Mouse (Mus musculus) MEL (cell line): Measurements from ENCODE around the gene Syk. TPM values are rescaled to one million over a fixed set of nuclear protein-coding genes. Genes with fewer than 3 reads are reported as not detected.

ENCODE experiments used
- DNase-seq: peaks from one replicate; pipeline ENCODE4 v3.0.0; 2011; ENCODE audit warnings: low read depth, low spot score
- H3K27ac ChIP-seq: 2 replicates; pipeline ENCODE4 v1.5.1; 2012; ENCODE audit warnings: low read depth, mild to moderate bottlenecking, control low read depth, low read length, moderate library complexity; ENCODE audit not compliant: control insufficient read depth
- H3K27me3 ChIP-seq, 2 experiments: fragments of 150-350 bp in 1 of 2; sonication (generic) in 1 of 2; 2 replicates each; pipeline ENCODE4 v1.6.1; 2012; ENCODE audit warnings: low read length in 2 of 2, mild to moderate bottlenecking in 2 of 2, improper control_type of control experiment in 1 of 2, moderate library complexity in 1 of 2; ENCODE audit not compliant: insufficient read depth in 2 of 2, control insufficient read depth in 1 of 2
- H3K36me3 ChIP-seq, 2 experiments: 2 replicates each; pipeline ENCODE4 v1.6.1; 2012 to 2014; ENCODE audit warnings: low read length in 2 of 2, improper control_type of control experiment in 1 of 2, inconsistent platforms in 1 of 2, mild to moderate bottlenecking in 1 of 2; ENCODE audit not compliant: insufficient read depth in 2 of 2, control insufficient read depth in 1 of 2
- H3K4me1 ChIP-seq, 2 experiments: fragments of 150-350 bp in 1 of 2; sonication (generic) in 1 of 2; 2 replicates each; pipeline ENCODE4 v1.6.1; 2012; ENCODE audit warnings: low read length in 2 of 2, improper control_type of control experiment in 1 of 2, mild to moderate bottlenecking in 1 of 2; ENCODE audit not compliant: insufficient read depth in 2 of 2, control insufficient read depth in 1 of 2
- H3K4me3 ChIP-seq, 2 experiments: fragments of 150-350 bp in 1 of 2; sonication (generic) in 1 of 2; 2 replicates each; pipeline ENCODE4 v1.5.1; 2012; ENCODE audit warnings: low read depth in 2 of 2, low read length in 2 of 2, mild to moderate bottlenecking in 2 of 2, moderate library complexity in 2 of 2, control low read depth in 1 of 2, improper control_type of control experiment in 1 of 2; ENCODE audit not compliant: control insufficient read depth in 1 of 2, insufficient read depth in 1 of 2
- H3K79me2 ChIP-seq: 2 replicates; pipeline ENCODE4 v1.6.1; 2012; ENCODE audit warnings: mild to moderate bottlenecking, low read length, moderate library complexity; ENCODE audit not compliant: control insufficient read depth, poor library complexity, insufficient read depth
- H3K9ac ChIP-seq: 2 replicates; pipeline ENCODE4 v1.6.1; 2012; ENCODE audit warnings: low read depth, mild to moderate bottlenecking, control low read depth, low read length, moderate library complexity; ENCODE audit not compliant: control insufficient read depth, poor library complexity, severe bottlenecking
- H3K9me3 ChIP-seq: fragments of 150-350 bp; sonication (generic); replicated peaks from 2 replicates; pipeline ENCODE4 v1.6.1; 2012; ENCODE audit warnings: mild to moderate bottlenecking, low read length, improper control_type of control experiment, moderate library complexity; ENCODE audit not compliant: insufficient read depth
- CHD1 ChIP-seq: IDR thresholded peaks from 2 replicates; pipeline ENCODE4 v1.6.1; 2012; ENCODE audit warnings: low read depth, mild to moderate bottlenecking, inconsistent platforms, low read length, improper control_type of control experiment
- CTCF ChIP-seq, 3 experiments: IDR thresholded peaks in 2 of 3; conservative IDR thresholded peaks in 1 of 3; 2 replicates each; pipeline ENCODE4 v1.5.1; 2011 to 2012; ENCODE audit warnings: low read length in 3 of 3, low read depth in 2 of 3, mild to moderate bottlenecking in 2 of 3, improper control_type of control experiment in 1 of 3, inconsistent platforms in 1 of 3, mixed read lengths in 1 of 3, moderate library complexity in 1 of 3; ENCODE audit not compliant: control insufficient read depth in 1 of 3, insufficient read depth in 1 of 3, poor library complexity in 1 of 3, severe bottlenecking in 1 of 3
- E2F4 ChIP-seq: IDR thresholded peaks from 2 replicates; pipeline ENCODE4 v1.6.1; 2011; ENCODE audit warnings: low read depth, low read length, improper control_type of control experiment, borderline replicate concordance
- ETS1 ChIP-seq: IDR thresholded peaks from 2 replicates; pipeline ENCODE4 v1.6.1; 2012; ENCODE audit warnings: low read depth, mild to moderate bottlenecking, inconsistent platforms, low read length, improper control_type of control experiment, moderate library complexity
- GATA1 ChIP-seq: IDR thresholded peaks from 2 replicates; pipeline ENCODE4 v1.6.1; 2011; ENCODE audit warnings: low read depth, low read length, improper control_type of control experiment
- JUND ChIP-seq: IDR thresholded peaks from 2 replicates; pipeline ENCODE4 v1.6.1; 2011; ENCODE audit warnings: low read depth, mild to moderate bottlenecking, improper control_type of control experiment, low read length
- MAFK ChIP-seq: IDR thresholded peaks from 2 replicates; pipeline ENCODE4 v1.6.1; 2011; ENCODE audit warnings: low read depth, mild to moderate bottlenecking, low read length, improper control_type of control experiment, borderline replicate concordance
- MAX ChIP-seq: IDR thresholded peaks from 2 replicates; pipeline ENCODE4 v1.6.1; 2011; ENCODE audit warnings: low read length, improper control_type of control experiment
- MAZ ChIP-seq: IDR thresholded peaks from 2 replicates; pipeline ENCODE4 v1.6.1; 2012; ENCODE audit warnings: low read depth, mild to moderate bottlenecking, inconsistent platforms, low read length, improper control_type of control experiment
- MEF2A ChIP-seq: IDR thresholded peaks from 2 replicates; pipeline ENCODE4 v1.6.1; 2014; ENCODE audit warnings: low read depth, mild to moderate bottlenecking, inconsistent platforms, low read length, improper control_type of control experiment; ENCODE audit not compliant: poor library complexity, insufficient replicate concordance, severe bottlenecking; ENCODE audit errors: extremely low read depth
- MXI1 ChIP-seq: IDR thresholded peaks from 2 replicates; pipeline ENCODE4 v1.6.1; 2011; ENCODE audit warnings: mild to moderate bottlenecking, low read depth, low read length, improper control_type of control experiment
- MYB ChIP-seq: IDR thresholded peaks from 2 replicates; pipeline ENCODE4 v1.6.1; 2011; ENCODE audit warnings: mild to moderate bottlenecking, low read depth, low read length, improper control_type of control experiment
- MYC ChIP-seq: IDR thresholded peaks from 2 replicates; pipeline ENCODE4 v1.6.1; 2011; ENCODE audit warnings: low read depth, mild to moderate bottlenecking, low read length, improper control_type of control experiment, moderate library complexity
- NELFE ChIP-seq: IDR thresholded peaks from 2 replicates; pipeline ENCODE4 v1.6.1; 2011; ENCODE audit warnings: low read depth, low read length, improper control_type of control experiment
- NRF1 ChIP-seq: IDR thresholded peaks from 2 replicates; pipeline ENCODE4 v1.6.1; 2014; ENCODE audit warnings: low read depth, mild to moderate bottlenecking, inconsistent platforms, low read length, improper control_type of control experiment, moderate library complexity; ENCODE audit not compliant: poor library complexity, insufficient read depth, severe bottlenecking
- POLR2AphosphoS2 ChIP-seq: IDR thresholded peaks from 2 replicates; pipeline ENCODE4 v1.6.1; 2011; ENCODE audit warnings: low read length, improper control_type of control experiment
- POLR2AphosphoS5 ChIP-seq: IDR thresholded peaks from 2 replicates; pipeline ENCODE4 v1.6.1; 2012; ENCODE audit warnings: low read depth, borderline replicate concordance, mild to moderate bottlenecking, inconsistent platforms, low read length, moderate library complexity, mixed read lengths
- RAD21 ChIP-seq: IDR thresholded peaks from 2 replicates; pipeline ENCODE4 v1.6.1; 2011; ENCODE audit warnings: mild to moderate bottlenecking, low read depth, low read length, improper control_type of control experiment
- RCOR1 ChIP-seq: IDR thresholded peaks from 2 replicates; pipeline ENCODE4 v1.6.1; 2012; ENCODE audit warnings: low read depth, mild to moderate bottlenecking, inconsistent platforms, low read length, improper control_type of control experiment
- SMC3 ChIP-seq: IDR thresholded peaks from 2 replicates; pipeline ENCODE4 v1.6.1; 2011; ENCODE audit warnings: low read depth, low read length, improper control_type of control experiment
- TAL1 ChIP-seq: IDR thresholded peaks from 2 replicates; pipeline ENCODE4 v1.6.1; 2012; ENCODE audit warnings: mild to moderate bottlenecking, inconsistent platforms, low read length, moderate library complexity, mixed read lengths
- TBP ChIP-seq: IDR thresholded peaks from 2 replicates; pipeline ENCODE4 v1.8.0; 2011; ENCODE audit warnings: low read depth, low read length, improper control_type of control experiment
- USF1 ChIP-seq: IDR thresholded peaks from 2 replicates; pipeline ENCODE4 v1.6.1; 2014; ENCODE audit warnings: low read depth, mild to moderate bottlenecking, inconsistent platforms, low read length, improper control_type of control experiment, moderate library complexity
- ZC3H11A ChIP-seq: IDR thresholded peaks from 2 replicates; pipeline ENCODE4 v1.6.1; 2012; ENCODE audit warnings: low read depth, mild to moderate bottlenecking, inconsistent platforms, low read length, improper control_type of control experiment
- ZKSCAN1 ChIP-seq: IDR thresholded peaks from 2 replicates; pipeline ENCODE4 v1.6.1; 2012; ENCODE audit warnings: low read depth, mild to moderate bottlenecking, inconsistent platforms, low read length, improper control_type of control experiment, moderate library complexity
- ZMIZ1 ChIP-seq: IDR thresholded peaks from 2 replicates; pipeline ENCODE4 v1.6.1; 2012; ENCODE audit warnings: low read depth, mild to moderate bottlenecking, inconsistent platforms, low read length, improper control_type of control experiment, moderate library complexity
- ZNF384 ChIP-seq: IDR thresholded peaks from 2 replicates; pipeline ENCODE4 v1.6.1; 2012; ENCODE audit warnings: low read depth, mild to moderate bottlenecking, inconsistent platforms, low read length, improper control_type of control experiment
- polyA plus RNA-seq, 2 experiments: library from polyadenylated mRNA; stranded (reverse) in 1 of 2; unstranded in 1 of 2; fragments of >175 nt in 1 of 2; fragments of >200 nt in 1 of 2; gene quantifications; 2 replicates each; pipeline versions ENCODE4 v1.2.1 to v1.2.4; 2012; ENCODE audit warnings: low replicate concordance in 2 of 2, low read depth in 1 of 2; ENCODE audit not compliant: insufficient read length in 2 of 2, insufficient read depth in 1 of 2, missing spikeins in 1 of 2
- total RNA-seq: library from RNA; depleted of rRNA; stranded (reverse); fragments of 300-350 nt; gene quantifications from 2 replicates; pipeline ENCODE4 v1.2.3, GENCODE M21; 2012

The Syk gene
- total and polyA plus RNA-seq, 3 experiments, result 14.4 to 23.8 TPM; not detected in 1

DNA sequence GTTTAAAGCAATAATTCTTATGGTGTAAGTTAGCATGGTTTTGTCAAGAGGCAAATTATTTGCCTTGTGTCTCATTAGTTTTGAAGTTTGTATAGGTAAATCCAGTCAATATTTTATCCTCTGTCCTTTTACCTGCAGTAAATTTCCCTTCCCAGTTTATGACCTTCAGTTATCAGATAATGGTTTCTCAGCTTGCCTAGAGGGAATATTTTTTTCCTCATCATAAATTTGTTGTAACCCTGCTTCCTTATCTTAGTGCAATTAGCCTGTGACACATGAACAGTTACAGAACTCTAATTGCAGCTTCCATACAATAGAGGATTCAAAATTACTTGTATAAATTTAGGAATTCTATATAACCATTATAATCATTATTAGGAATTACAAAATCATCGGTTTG is 25.0 kb downstream of the Syk start:
- H3K9me3 ChIP-seq, result no peaks in the 10 kb centered on the region
- H3K27ac ChIP-seq, result no peak overlapping the region
- TF ChIP-seq ZNF384 (no peak), MXI1 (no peak), MAX (no peak), POLR2AphosphoS5 (no peak), MAZ (no peak), E2F4 (no peak), ETS1 (no peak), ZKSCAN1 (no peak), RCOR1 (no peak), NELFE (no peak), ZMIZ1 (no peak), USF1 (no peak), NRF1 (no peak), TAL1 (no peak), GATA1 (no peak), SMC3 (no peak), MEF2A (no peak), JUND (no peak), ZC3H11A (no peak), POLR2AphosphoS2 (no peak)
- no peaks in the 10 kb centered on the region for H3K36me3 ChIP-seq
- no peak overlapping the region for H3K9ac ChIP-seq
- H3K4me1 ChIP-seq, result peaks cover 0 to 1% of the 10 kb centered on the region in 2 experiments; a peak in 1 of 4 replicates
- no peaks in the 10 kb centered on the region for H3K27me3 ChIP-seq
- no peaks in the 10 kb centered on the region; the same call in 1 of the 2 replicates for H3K79me2 ChIP-seq
- H3K4me3 ChIP-seq, result no peak overlapping the region
- DNase-seq, result no peak

GRCm38 (mm10) chr13:52610463-52610862 is 27.5 kb downstream of the Syk start:
- no peaks in the 10 kb centered on the region for H3K79me2 ChIP-seq
- H3K36me3 ChIP-seq, result peaks cover 0 to 2% of the 10 kb centered on the region in 2 experiments; a peak in 2 of 4 replicates

More at GRCm38 (mm10) chr13:52610463-52610862, 27.5 kb downstream of the Syk start:
- Histone ChIP-seq H3K4me1 (peaks cover 8 to 19% of the 10 kb centered on the region in 2 experiments; a peak in 3 of 4 replicates), H3K4me3 (no peak overlapping the region), H3K27ac (no peak overlapping the region), H3K27me3 (no peaks in the 10 kb centered on the region), H3K9me3 (no peaks in the 10 kb centered on the region), H3K9ac (no peak overlapping the region)
- no peak for DNase-seq
- no peak for TF ChIP-seq E2F4
- TF ChIP-seq ZKSCAN1, result no peak
- no peak for TF ChIP-seq JUND
- TF ChIP-seq POLR2AphosphoS2, result no peak
- TF ChIP-seq MAFK, result no peak
- TF ChIP-seq CHD1, result no peak
- no peak for TF ChIP-seq RAD21
- no peak for TF ChIP-seq NELFE
- no peak for TF ChIP-seq ZNF384
- TF ChIP-seq TBP, result no peak
- no peak for TF ChIP-seq ZC3H11A
- TF ChIP-seq MYC, result no peak
- no peak for TF ChIP-seq POLR2AphosphoS5
- no peak for TF ChIP-seq SMC3
- TF ChIP-seq CTCF (IDR thresholded peaks at IDR 0.05 in 2 of 3, conservative IDR thresholded peaks at IDR 0.05 in 1 of 3; ENCODE audit: control insufficient read depth in 1 of 3, insufficient read depth in 1 of 3, low read depth in 2 of 3, low read length in 3 of 3, poor library complexity in 1 of 3, severe bottlenecking in 1 of 3), result no peak
- no peak for TF ChIP-seq MAX
- no peak for TF ChIP-seq MYB
- TF ChIP-seq MXI1, result no peak
